Mouse (Mus musculus): ENCODE data around the gene Tln1.

DNA sequence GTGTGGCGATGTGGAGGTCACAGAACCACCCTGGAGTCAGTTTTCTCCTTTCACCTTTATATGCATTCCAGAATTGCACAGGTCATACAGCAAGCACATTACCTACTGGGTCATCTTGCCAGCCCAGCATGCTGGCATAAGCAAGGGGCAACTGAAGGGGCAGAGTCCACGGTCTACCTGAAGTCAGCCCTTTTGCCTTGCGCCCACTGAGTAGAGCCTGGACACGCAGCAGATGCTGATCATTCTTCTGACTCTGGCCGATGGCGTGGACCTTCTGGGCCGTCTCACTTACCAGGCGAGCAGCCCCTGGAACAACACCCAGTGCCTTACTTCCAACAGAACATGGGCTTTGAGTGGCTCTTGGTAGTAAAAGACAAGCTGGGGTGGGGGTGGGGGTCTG, 65.1 kb downstream of the Tln1 start:
- TF ChIP-seq CTCF (IDR thresholded peaks at IDR 0.05; ENCODE audit: low read depth) (no peak), EP300 (IDR thresholded peaks at IDR 0.05; ENCODE audit: low read depth) (no peak)
